Mouse (Mus musculus) forebrain, embryonic 10.5 days (tissue): ENCODE measurements around the gene Psmd1. TPM values are rescaled to one million over a fixed set of nuclear protein-coding genes. Genes with fewer than 3 reads are reported as not detected.
"Not testable (repeated sequence)": the region's sequence is repeated elsewhere in the genome, so short reads cannot be mapped to it uniquely, and the experiment has no call there.

ENCODE experiments used
- DNase-seq: peaks from one replicate; pipeline ENCODE4 v3.0.0-alpha.2; 2017; ENCODE audit warnings: low spot score; ENCODE audit errors: extremely low spot score
- H3K27ac ChIP-seq: fragments of 300-500 bp; sonication (generic); 2 replicates; pipeline ENCODE4 v1.5.1; 2016; ENCODE audit warnings: mild to moderate bottlenecking
- H3K27me3 ChIP-seq: fragments of 300-500 bp; sonication (generic); 2 replicates; pipeline ENCODE4 v1.6.1; 2016; ENCODE audit warnings: mild to moderate bottlenecking; ENCODE audit not compliant: poor library complexity, severe bottlenecking
- H3K36me3 ChIP-seq: fragments of 300-500 bp; sonication (generic); replicated peaks from 2 replicates; pipeline ENCODE4 v1.6.1; 2016; ENCODE audit warnings: mild to moderate bottlenecking, moderate library complexity
- H3K4me1 ChIP-seq: fragments of 300-500 bp; sonication (generic); 2 replicates; pipeline ENCODE4 v1.6.1; 2016
- H3K4me3 ChIP-seq: fragments of 300-500 bp; sonication (generic); 2 replicates; pipeline ENCODE4 v1.5.1; 2016; ENCODE audit warnings: mild to moderate bottlenecking, moderate library complexity
- H3K9me3 ChIP-seq: fragments of 300-500 bp; sonication (generic); 2 replicates; pipeline ENCODE4 v1.6.1; 2016; ENCODE audit warnings: mild to moderate bottlenecking, moderate library complexity
- WGBS: fragments of 180-500 bp; shearing (Covaris S2); methylation state at CpG from one replicate; pipeline ENCODE4 v1.1.7; 2016; 5-methylcytosine and 5-hydroxymethylcytosine counted together
- polyA plus RNA-seq: library from polyadenylated mRNA; unstranded; fragments of >200 nt; fragmentation: Nextera tagmentation; extraction: Ambion mirVana; gene quantifications from 2 replicates; pipeline ENCODE4 v1.2.1, GENCODE M21; 2016

Gene Psmd1
- polyA plus RNA-seq: 244 and 249 TPM in 2 replicates

- DNase-seq: peak; percentile 88
- peaks cover 27% of the 10 kb centered on the region for H3K4me1 ChIP-seq
- 0% methylated on average over 47 of the region's 47 CpGs for WGBS
- H3K27ac ChIP-seq: peak within 1 kb of the TSS; percentile 97
- H3K27me3 ChIP-seq: no peaks in the 10 kb centered on the region
- H3K9me3 ChIP-seq: peaks cover 4% of the 10 kb centered on the region
- H3K4me3 ChIP-seq: peak within 1 kb of the TSS; percentile 100
- peaks cover 24% of the 10 kb centered on the region for H3K36me3 ChIP-seq
Measured at GRCm38 (mm10) chr1:86064271-86064991, at the start of gene Psmd1. Gene Psmd1 (plus strand): TSS chr1:86064387.

- H3K9me3 ChIP-seq, H3K4me3 ChIP-seq, H3K36me3 ChIP-seq, H3K27ac ChIP-seq, DNase-seq: not testable (repeated sequence)
- Histone ChIP-seq H3K27me3 (peaks cover 47% of the 10 kb centered on the region), H3K4me1 (peaks cover 13% of the 10 kb centered on the region)
- WGBS: 95% methylated on average over 9 of the region's 9 CpGs
Measured at GRCm38 (mm10) chr1:86015758-86016157, 48.4 kb upstream of the Psmd1 start.

GRCm38 (mm10) chr1:86016516-86016915, 47.7 kb upstream of the Psmd1 start, which contains the start of gene Spata3:
Gene Spata3 (plus strand): TSS chr1:86016816.
- H3K36me3 ChIP-seq: no peaks in the 10 kb centered on the region
- no peak for DNase-seq
- H3K4me3 ChIP-seq: no peak within 1 kb of the TSS

GRCm38 (mm10) chr1:86018235-86019055, 45.7 kb upstream of the Psmd1 start:
- Histone ChIP-seq H3K4me1 (peaks cover 13% of the 10 kb centered on the region), H3K36me3 (no peaks in the 10 kb centered on the region), H3K9me3 (no peaks in the 10 kb centered on the region), H3K27me3 (peaks cover 56% of the 10 kb centered on the region), H3K27ac (peak overlapping the region; percentile 70), H3K4me3 (peak overlapping the region; percentile 64)
- 3% methylated on average over 60 of the region's 60 CpGs for WGBS
- peak; percentile 76 for DNase-seq

More at GRCm38 (mm10) chr1:86016516-86016915, 47.7 kb upstream of the Psmd1 start, which contains the start of gene Spata3:
- no peak within 1 kb of the TSS for H3K27ac ChIP-seq
- H3K9me3 ChIP-seq: peaks cover 2% of the 10 kb centered on the region; the same call in 1 of the 2 replicates
- H3K27me3 ChIP-seq: peaks cover 50% of the 10 kb centered on the region
- 91% methylated on average over 8 of the region's 8 CpGs for WGBS
- peaks cover 13% of the 10 kb centered on the region for H3K4me1 ChIP-seq

GRCm38 (mm10) chr1:86021365-86021989, 42.7 kb upstream of the Psmd1 start:
- peaks cover 52% of the 10 kb centered on the region for H3K27me3 ChIP-seq

GRCm38 (mm10) chr1:86032273-86032987, 31.8 kb upstream of the Psmd1 start:
- H3K36me3 ChIP-seq: no peaks in the 10 kb centered on the region
- 17% methylated on average over 11 of the region's 11 CpGs for WGBS
- peaks cover 13% of the 10 kb centered on the region for H3K4me1 ChIP-seq
- H3K4me3 ChIP-seq: no peak overlapping the region
- no peaks in the 10 kb centered on the region for H3K9me3 ChIP-seq
- DNase-seq: no peak
- H3K27ac ChIP-seq: 0 out of 2 replicates have a peak overlapping the region, but pooled peaks have one; percentile 7
- H3K27me3 ChIP-seq: 0 out of 2 replicates have a peak, but pooled peaks cover 4% of the 10 kb centered on the region

More at GRCm38 (mm10) chr1:86021365-86021989, 42.7 kb upstream of the Psmd1 start:
- H3K4me3 ChIP-seq: no peak overlapping the region
- H3K27ac ChIP-seq: no peak overlapping the region
- H3K36me3 ChIP-seq: no peaks in the 10 kb centered on the region
- H3K9me3 ChIP-seq: no peaks in the 10 kb centered on the region
- 72% methylated on average over 11 of the region's 11 CpGs for WGBS
- peaks cover 13% of the 10 kb centered on the region for H3K4me1 ChIP-seq
- DNase-seq: no peak

- 75% methylated on average over 3 of the region's 3 CpGs for WGBS
- Histone ChIP-seq H3K27me3 (peaks cover 5% of the 10 kb centered on the region), H3K9me3 (peaks cover 14% of the 10 kb centered on the region), H3K4me3 (no peak overlapping the region), H3K4me1 (no peaks in the 10 kb centered on the region), H3K27ac (no peak overlapping the region), H3K36me3 (no peaks in the 10 kb centered on the region)
- DNase-seq: no peak
Measured at GRCm38 (mm10) chr1:86038191-86038951, 25.8 kb upstream of the Psmd1 start.

GRCm38 (mm10) chr1:86040131-86040530, 24.1 kb upstream of the Psmd1 start:
- DNase-seq: no peak
- H3K4me3 ChIP-seq: no peak overlapping the region
- H3K4me1 ChIP-seq: no peaks in the 10 kb centered on the region
- H3K9me3 ChIP-seq: peaks cover 14% of the 10 kb centered on the region
- H3K36me3 ChIP-seq: no peaks in the 10 kb centered on the region
- peaks cover 22% of the 10 kb centered on the region for H3K27me3 ChIP-seq
- WGBS: 55% methylated on average over 4 of the region's 4 CpGs
- H3K27ac ChIP-seq: no peak overlapping the region

GRCm38 (mm10) chr1:86040817-86041216, 23.4 kb upstream of the Psmd1 start:
- H3K4me3 ChIP-seq: no peak overlapping the region
- no peak overlapping the region for H3K27ac ChIP-seq
- 91% methylated on average over 3 of the region's 3 CpGs for WGBS
- peaks cover 14% of the 10 kb centered on the region for H3K9me3 ChIP-seq
- DNase-seq: no peak
- H3K4me1 ChIP-seq: peaks cover 3% of the 10 kb centered on the region
- H3K27me3 ChIP-seq: peaks cover 29% of the 10 kb centered on the region
- H3K36me3 ChIP-seq: no peaks in the 10 kb centered on the region

GRCm38 (mm10) chr1:86045056-86045455, 19.1 kb upstream of the Psmd1 start:
- Histone ChIP-seq H3K4me1 (peaks cover 19% of the 10 kb centered on the region), H3K27me3 (peaks cover 65% of the 10 kb centered on the region)
- 54% methylated on average over 4 of the region's 4 CpGs for WGBS

More at GRCm38 (mm10) chr1:86045056-86045455, 19.1 kb upstream of the Psmd1 start:
- Histone ChIP-seq H3K27ac (no peak overlapping the region), H3K36me3 (no peaks in the 10 kb centered on the region), H3K4me3 (peak overlapping the region; percentile 71; the same call in 1 of the 2 replicates), H3K9me3 (peaks cover 14% of the 10 kb centered on the region)
- no peak for DNase-seq
